Mouse (Mus musculus): ENCODE results near the gene Naif1. TPM values are rescaled to one million over a fixed set of nuclear protein-coding genes. Genes with fewer than 3 reads are reported as not detected.
A peak's percentile ranks its signal among the peaks of the same experiment; 100 is the strongest.
"Not testable (repeated sequence)": the region's sequence is repeated elsewhere in the genome, so short reads cannot be mapped to it uniquely, and the experiment has no call there.

Naif1 gene
- polyA plus RNA-seq, 1 experiment from 2014 or later: 6.4 TPM

GRCm38 (mm10) chr2:32483179-32483875, 33.1 kb downstream of the Naif1 start:
- Histone ChIP-seq H3K36me3 (no peaks in the 10 kb centered on the region), H3K9me3 (0 out of 2 replicates have a peak, but pooled peaks cover 10% of the 10 kb centered on the region), H3K4me1 (replicated peaks) (0 out of 2 replicates have a peak, but pooled peaks cover 9% of the 10 kb centered on the region), H3K4me3 (no peak overlapping the region), H3K27ac (no peak overlapping the region), H3K27me3 (ENCODE audit: insufficient read depth, poor library complexity, severe bottlenecking) (no peaks in the 10 kb centered on the region)
- DNase-seq (ENCODE audit: low spot score): no peak
- WGBS: 79% methylated on average over 9 of the region's 9 CpGs

- Histone ChIP-seq H3K9me3 (no peaks in the 10 kb centered on the region), H3K27ac (peak overlapping the region; percentile 31; the same call in 1 of the 2 replicates), H3K27me3 (ENCODE audit: insufficient read depth, poor library complexity, severe bottlenecking) (no peaks in the 10 kb centered on the region), H3K4me1 (replicated peaks) (0 out of 2 replicates have a peak, but pooled peaks cover 13% of the 10 kb centered on the region), H3K4me3 (no peak overlapping the region), H3K36me3 (no peaks in the 10 kb centered on the region)
- no peak for DNase-seq (ENCODE audit: low spot score)
- 78% methylated on average over 6 of the region's 6 CpGs for WGBS
Observed at GRCm38 (mm10) chr2:32484933-32485332, 34.7 kb downstream of the Naif1 start.

GRCm38 (mm10) chr2:32485751-32486150, 35.5 kb downstream of the Naif1 start:
- Histone ChIP-seq H3K36me3 (no peaks in the 10 kb centered on the region), H3K27ac (no peak overlapping the region), H3K9me3 (no peaks in the 10 kb centered on the region), H3K4me3 (no peak overlapping the region), H3K27me3 (ENCODE audit: insufficient read depth, poor library complexity, severe bottlenecking) (no peaks in the 10 kb centered on the region), H3K4me1 (replicated peaks) (0 out of 2 replicates have a peak, but pooled peaks cover 13% of the 10 kb centered on the region)
- WGBS: 92% methylated on average over 4 of the region's 4 CpGs
- no peak for DNase-seq (ENCODE audit: low spot score)

DNA sequence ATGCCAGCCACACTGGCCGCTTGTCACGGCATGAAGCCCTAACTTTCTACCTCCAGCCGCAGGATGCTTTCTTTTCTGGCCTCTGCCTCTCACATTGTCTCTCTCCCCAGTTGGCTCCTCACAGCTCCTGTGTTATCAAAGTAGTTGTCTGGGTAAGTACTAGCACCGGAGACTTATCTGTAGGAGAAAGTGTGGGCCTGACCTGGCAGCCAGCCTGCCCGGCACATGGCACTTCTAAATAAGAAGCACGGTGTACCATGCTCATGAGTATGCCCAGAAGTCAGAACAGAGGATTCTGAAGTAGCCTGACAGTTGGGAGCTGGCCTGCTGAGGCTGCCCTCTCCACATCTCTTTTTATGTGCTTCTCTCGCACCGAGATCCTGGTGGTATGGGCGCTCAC, 35.9 kb downstream of the Naif1 start:
- 0 out of 2 replicates have a peak, but pooled peaks cover 13% of the 10 kb centered on the region for H3K4me1 ChIP-seq (replicated peaks)
- H3K36me3 ChIP-seq: no peaks in the 10 kb centered on the region
- 95% methylated on average over 9 of the region's 9 CpGs for WGBS
- H3K27me3 ChIP-seq (ENCODE audit: insufficient read depth, poor library complexity, severe bottlenecking): no peaks in the 10 kb centered on the region
- H3K9me3 ChIP-seq: no peaks in the 10 kb centered on the region
- DNase-seq (ENCODE audit: low spot score): no peak
- no peak overlapping the region for H3K27ac ChIP-seq
- H3K4me3 ChIP-seq: no peak overlapping the region

DNA sequence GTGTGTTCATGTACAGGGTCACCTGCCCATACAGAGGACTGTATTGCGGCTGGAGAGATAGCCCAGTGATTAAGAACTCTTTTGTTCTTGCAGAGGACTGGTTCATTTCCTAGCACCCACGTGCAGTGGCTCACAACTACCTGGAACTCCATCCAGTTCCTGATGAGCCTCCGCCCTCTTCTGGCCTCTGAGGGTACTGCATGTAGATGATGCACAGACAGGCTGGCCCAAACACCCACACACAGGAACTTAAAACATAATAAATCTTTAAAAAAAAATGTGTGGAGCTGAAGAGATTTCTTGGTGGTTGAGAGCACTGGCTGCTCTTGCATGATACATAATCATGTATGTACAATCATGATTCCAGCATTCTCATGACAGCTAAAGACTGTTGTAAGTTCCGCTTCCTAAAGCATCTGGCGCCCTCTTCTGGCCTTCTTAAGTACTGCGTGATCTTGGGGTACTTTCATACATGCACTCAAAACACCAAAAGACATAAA, 36.9 kb downstream of the Naif1 start:
- no peaks in the 10 kb centered on the region for H3K9me3 ChIP-seq
- no peak overlapping the region for H3K4me3 ChIP-seq
- H3K36me3 ChIP-seq: no peaks in the 10 kb centered on the region
- H3K4me1 ChIP-seq (replicated peaks): 0 out of 2 replicates have a peak, but pooled peaks cover 13% of the 10 kb centered on the region
- 9% methylated on average over 6 of the region's 6 CpGs for WGBS
- no peaks in the 10 kb centered on the region for H3K27me3 ChIP-seq (ENCODE audit: insufficient read depth, poor library complexity, severe bottlenecking)
- H3K27ac ChIP-seq: peak overlapping the region; percentile 43; the same call in 1 of the 2 replicates
- DNase-seq (ENCODE audit: low spot score): peak; percentile 88

GRCm38 (mm10) chr2:32488679-32489078, 38.4 kb downstream of the Naif1 start:
- 0 out of 2 replicates have a peak overlapping the region, but pooled peaks have one; percentile 23 for H3K27ac ChIP-seq
- 3% methylated on average over 5 of the region's 5 CpGs for WGBS
- peak; percentile 84 for DNase-seq (ENCODE audit: low spot score)

DNA sequence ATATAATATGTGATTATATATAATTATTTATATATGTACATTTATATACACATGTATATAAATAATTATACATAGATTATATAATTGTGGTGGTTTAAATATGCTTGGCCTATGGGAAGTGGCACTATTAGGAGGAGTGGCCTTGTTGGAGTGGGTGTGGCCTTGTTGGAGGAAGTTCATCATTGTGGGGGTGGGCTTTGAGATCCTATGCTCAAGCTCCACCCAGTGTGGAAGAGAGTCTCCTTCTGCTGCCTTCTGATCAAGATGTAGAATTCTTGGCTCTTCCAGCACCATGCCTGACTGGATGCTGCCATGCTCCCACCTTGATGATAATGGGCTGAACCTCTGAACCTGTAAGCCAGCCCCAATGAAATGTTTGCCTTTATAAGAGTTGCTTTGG, 40.5 kb downstream of the Naif1 start:
- not testable (repeated sequence) for H3K9me3 ChIP-seq; H3K4me3 ChIP-seq; DNase-seq (ENCODE audit: low spot score); H3K27me3 ChIP-seq (ENCODE audit: insufficient read depth, poor library complexity, severe bottlenecking); H3K36me3 ChIP-seq; H3K27ac ChIP-seq
- peaks cover 18% of the 10 kb centered on the region for H3K4me1 ChIP-seq (replicated peaks)

More at GRCm38 (mm10) chr2:32488679-32489078, 38.4 kb downstream of the Naif1 start:
- Histone ChIP-seq H3K4me3 (0 out of 2 replicates have a peak overlapping the region, but pooled peaks have one; percentile 18), H3K36me3 (no peaks in the 10 kb centered on the region), H3K4me1 (replicated peaks) (0 out of 2 replicates have a peak, but pooled peaks cover 13% of the 10 kb centered on the region), H3K27me3 (ENCODE audit: insufficient read depth, poor library complexity, severe bottlenecking) (no peaks in the 10 kb centered on the region), H3K9me3 (no peaks in the 10 kb centered on the region)

DNA sequence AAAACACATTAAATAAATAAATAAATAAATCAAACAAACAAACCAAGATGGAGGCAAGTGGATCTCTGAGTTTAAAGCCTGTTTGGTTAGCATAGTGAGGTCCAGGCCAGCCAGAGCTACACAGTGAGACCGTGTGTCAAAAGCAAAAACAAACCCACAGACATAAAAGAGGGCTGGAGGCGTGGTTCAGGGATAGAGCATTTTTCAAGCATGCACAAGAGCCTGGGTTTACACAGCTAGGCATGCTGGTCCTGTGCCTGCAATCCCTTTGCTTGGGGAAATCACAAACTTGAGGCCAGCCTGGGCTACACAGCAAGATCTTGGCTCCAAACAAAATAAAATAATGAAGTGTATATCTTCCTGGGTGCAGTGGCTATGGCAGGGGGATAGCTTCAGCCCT, 42.4 kb downstream of the Naif1 start:
- H3K27me3 ChIP-seq (ENCODE audit: insufficient read depth, poor library complexity, severe bottlenecking): no peaks in the 10 kb centered on the region
- DNase-seq (ENCODE audit: low spot score): no peak
- H3K4me3 ChIP-seq: no peak overlapping the region
- no peaks in the 10 kb centered on the region for H3K9me3 ChIP-seq
- WGBS: 70% methylated on average over 2 of the region's 2 CpGs
- no peaks in the 10 kb centered on the region for H3K36me3 ChIP-seq
- H3K4me1 ChIP-seq (replicated peaks): peaks cover 14% of the 10 kb centered on the region
- H3K27ac ChIP-seq: no peak overlapping the region

DNA sequence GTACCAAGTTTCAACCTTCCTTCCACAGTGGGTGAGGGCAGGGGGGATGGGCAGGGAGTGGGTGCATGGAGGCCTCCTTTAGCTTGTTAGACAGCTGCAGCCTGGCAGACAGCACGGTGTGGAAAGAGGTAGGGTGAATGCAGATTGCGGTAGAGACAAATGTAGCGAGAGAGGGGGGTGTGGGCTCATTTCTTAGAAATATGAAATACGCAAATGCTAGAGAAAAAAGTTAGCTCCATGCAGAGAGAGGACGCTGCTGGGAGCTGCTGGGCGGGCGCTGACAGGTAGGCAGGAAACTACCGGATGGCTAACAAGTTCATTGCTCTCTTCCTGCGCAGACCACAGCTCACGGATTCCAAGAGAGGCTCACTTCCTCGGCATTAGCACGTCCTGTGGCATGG, 43.0 kb downstream of the Naif1 start:
- Histone ChIP-seq H3K4me1 (replicated peaks) (peaks cover 14% of the 10 kb centered on the region), H3K27ac (no peak overlapping the region), H3K27me3 (ENCODE audit: insufficient read depth, poor library complexity, severe bottlenecking) (no peaks in the 10 kb centered on the region), H3K9me3 (no peaks in the 10 kb centered on the region), H3K36me3 (no peaks in the 10 kb centered on the region), H3K4me3 (no peak overlapping the region)
- 86% methylated on average over 12 of the region's 12 CpGs for WGBS
- no peak for DNase-seq (ENCODE audit: low spot score)

- H3K36me3 ChIP-seq: no peaks in the 10 kb centered on the region
- WGBS: 81% methylated on average over 2 of the region's 2 CpGs
- no peaks in the 10 kb centered on the region for H3K27me3 ChIP-seq (ENCODE audit: insufficient read depth, poor library complexity, severe bottlenecking)
- no peak for DNase-seq (ENCODE audit: low spot score)
- H3K27ac ChIP-seq: peak overlapping the region; percentile 18; the same call in 1 of the 2 replicates
- H3K4me3 ChIP-seq: no peak overlapping the region
- H3K9me3 ChIP-seq: peaks cover 5% of the 10 kb centered on the region
- H3K4me1 ChIP-seq (replicated peaks): peaks cover 10% of the 10 kb centered on the region
Observed at GRCm38 (mm10) chr2:32494522-32494921, 44.3 kb downstream of the Naif1 start.

DNA sequence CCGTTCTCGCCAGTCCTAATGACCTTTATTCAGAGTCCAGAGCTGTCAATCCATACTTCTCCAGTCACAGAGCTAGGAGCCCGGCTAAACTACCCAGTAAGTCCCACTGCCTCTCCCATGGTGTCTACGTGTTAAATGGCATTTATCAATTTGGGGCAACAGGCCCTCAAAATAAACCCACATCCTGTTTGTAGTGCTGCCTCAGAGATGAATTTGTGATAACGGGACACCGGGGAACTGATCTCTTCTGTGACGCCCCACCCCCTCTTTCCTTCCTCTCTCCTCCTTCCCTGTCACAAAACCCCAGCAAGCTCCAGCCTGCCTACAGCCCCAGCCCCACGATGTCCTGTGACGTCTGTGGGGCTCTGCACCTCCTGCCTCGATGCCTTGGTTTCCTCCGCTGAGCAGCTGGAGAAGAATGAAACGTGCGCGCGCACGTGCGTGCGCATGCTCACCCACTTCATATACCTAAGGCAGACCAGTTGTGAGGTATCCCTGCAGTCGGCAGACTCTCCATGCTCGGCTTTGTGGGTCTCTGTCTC, 45.0 kb downstream of the Naif1 start:
- H3K27me3 ChIP-seq (ENCODE audit: insufficient read depth, poor library complexity, severe bottlenecking): no peaks in the 10 kb centered on the region
- H3K27ac ChIP-seq: peak overlapping the region; percentile 40; the same call in 1 of the 2 replicates
- H3K4me3 ChIP-seq: no peak overlapping the region
- H3K36me3 ChIP-seq: no peaks in the 10 kb centered on the region
- DNase-seq (ENCODE audit: low spot score): no peak
- peaks cover 5% of the 10 kb centered on the region for H3K9me3 ChIP-seq
- WGBS: 81% methylated on average over 20 of the region's 20 CpGs
- peaks cover 10% of the 10 kb centered on the region for H3K4me1 ChIP-seq (replicated peaks)

GRCm38 (mm10) chr2:32496190-32496589, 45.9 kb downstream of the Naif1 start:
- Histone ChIP-seq H3K36me3 (no peaks in the 10 kb centered on the region), H3K27ac (peak overlapping the region; percentile 29; the same call in 1 of the 2 replicates), H3K4me1 (replicated peaks) (peaks cover 10% of the 10 kb centered on the region), H3K4me3 (no peak overlapping the region), H3K27me3 (ENCODE audit: insufficient read depth, poor library complexity, severe bottlenecking) (no peaks in the 10 kb centered on the region), H3K9me3 (peaks cover 5% of the 10 kb centered on the region)
- 77% methylated on average over 5 of the region's 5 CpGs for WGBS
- no peak for DNase-seq (ENCODE audit: low spot score)

DNA sequence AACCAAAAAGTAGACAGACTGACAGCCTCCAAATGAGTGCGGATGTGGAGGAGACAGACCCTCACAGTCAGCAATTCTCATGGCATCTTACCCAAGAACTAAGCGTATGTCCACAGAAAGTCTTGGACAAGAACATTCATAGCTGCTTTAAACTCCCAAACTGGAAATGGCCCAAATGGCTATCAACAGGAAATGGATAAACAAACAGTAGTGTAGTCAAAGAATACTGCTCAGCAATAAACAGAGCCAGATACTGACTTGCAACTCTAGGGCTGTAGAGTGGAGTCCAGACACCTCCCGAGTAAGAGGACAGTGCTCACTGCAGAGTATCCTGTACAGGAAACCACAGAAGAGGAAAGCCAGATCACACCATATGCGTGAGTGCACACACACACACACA, 49.1 kb downstream of the Naif1 start:
- H3K4me1 ChIP-seq (replicated peaks): peaks cover 16% of the 10 kb centered on the region
- H3K27me3 ChIP-seq (ENCODE audit: insufficient read depth, poor library complexity, severe bottlenecking): no peaks in the 10 kb centered on the region
- DNase-seq (ENCODE audit: low spot score): no peak
- 95% methylated on average over 4 of the region's 4 CpGs for WGBS
- H3K36me3 ChIP-seq: no peaks in the 10 kb centered on the region
- peaks cover 5% of the 10 kb centered on the region for H3K9me3 ChIP-seq
- H3K27ac ChIP-seq: no peak overlapping the region
- no peak overlapping the region for H3K4me3 ChIP-seq

All from hindbrain, embryonic 10.5 days (tissue).